Mouse (Mus musculus): ENCODE measurements at regions not wholly inside any gene's neighbourhood (a gene's known extent, or its start where the extent isn't known, plus 50 kb on each side); places are given as distances from the start of the nearest gene placed in this dataset.

GRCm38 (mm10) chr6:52368734-52369412, 55.6 kb downstream of the Evx1 start:
- ATAC-seq (ENCODE audit: poor library complexity, severe bottlenecking): no peak

GRCm38 (mm10) chr6:52370806-52371360, 57.6 kb downstream of the Evx1 start:
- no peak for ATAC-seq (ENCODE audit: poor library complexity, severe bottlenecking)

GRCm38 (mm10) chr6:52379146-52379545, 65.8 kb downstream of the Evx1 start:
- ATAC-seq (ENCODE audit: poor library complexity, severe bottlenecking): no peak

GRCm38 (mm10) chr6:52379588-52379987, 66.3 kb downstream of the Evx1 start:
- no peak for ATAC-seq (ENCODE audit: poor library complexity, severe bottlenecking)

- ATAC-seq (ENCODE audit: poor library complexity, severe bottlenecking): no peak
Measured at GRCm38 (mm10) chr6:52385044-52385443, 71.7 kb downstream of the Evx1 start.

- ATAC-seq (ENCODE audit: poor library complexity, severe bottlenecking): no peak
Measured at GRCm38 (mm10) chr6:52401404-52401803, 88.1 kb downstream of the Evx1 start.

GRCm38 (mm10) chr6:52409991-52410390, 96.7 kb downstream of the Evx1 start:
- no peak for ATAC-seq (ENCODE audit: poor library complexity, severe bottlenecking)

GRCm38 (mm10) chr6:52410711-52411110, 97.4 kb downstream of the Evx1 start:
- ATAC-seq (ENCODE audit: poor library complexity, severe bottlenecking): no peak

- no peak for ATAC-seq (ENCODE audit: poor library complexity, severe bottlenecking)
Measured at GRCm38 (mm10) chr6:52411302-52411701, 98.0 kb downstream of the Evx1 start.

GRCm38 (mm10) chr6:52413639-52414038, 100.3 kb downstream of the Evx1 start:
- no peak for ATAC-seq (ENCODE audit: poor library complexity, severe bottlenecking)

- ATAC-seq (ENCODE audit: poor library complexity, severe bottlenecking): no peak
Measured at GRCm38 (mm10) chr6:52415341-52415946, 102.1 kb downstream of the Evx1 start.

- ATAC-seq (ENCODE audit: poor library complexity, severe bottlenecking): no peak
Measured at GRCm38 (mm10) chr6:52416491-52416890, 103.2 kb downstream of the Evx1 start.

- ATAC-seq (ENCODE audit: poor library complexity, severe bottlenecking): no peak
Measured at GRCm38 (mm10) chr6:52417439-52418124, 104.3 kb downstream of the Evx1 start.

- no peak for ATAC-seq (ENCODE audit: poor library complexity, severe bottlenecking)
Measured at GRCm38 (mm10) chr6:52418451-52419170, 105.3 kb downstream of the Evx1 start.

GRCm38 (mm10) chr6:52420276-52420970, 107.1 kb downstream of the Evx1 start:
- ATAC-seq (ENCODE audit: poor library complexity, severe bottlenecking): no peak

GRCm38 (mm10) chr6:52421771-52422170, 108.5 kb downstream of the Evx1 start:
- no peak for ATAC-seq (ENCODE audit: poor library complexity, severe bottlenecking)

GRCm38 (mm10) chr6:52422686-52423085, 109.4 kb downstream of the Evx1 start:
- no peak for ATAC-seq (ENCODE audit: poor library complexity, severe bottlenecking)

- ATAC-seq (ENCODE audit: poor library complexity, severe bottlenecking): no peak
Measured at GRCm38 (mm10) chr6:52423581-52424107, 110.3 kb downstream of the Evx1 start.

- no peak for ATAC-seq (ENCODE audit: poor library complexity, severe bottlenecking)
Measured at GRCm38 (mm10) chr6:52424440-52424839, 111.1 kb downstream of the Evx1 start.

- no peak for ATAC-seq (ENCODE audit: poor library complexity, severe bottlenecking)
Measured at GRCm38 (mm10) chr6:52425082-52425481, 111.8 kb downstream of the Evx1 start.
